Comparison of ENCODE assay signal across 8 mouse cellular contexts in genomic region chrX:134550903-134551302, GRCm38 (mm10). TPM values are rescaled to one million over a fixed set of nuclear protein-coding genes. Genes with fewer than 3 reads are reported as not detected.
A peak's percentile ranks its signal among the peaks of the same experiment; 100 is the strongest.
DNase-seq lines count a peak whose midpoint lies in the region; TF ChIP-seq lines count a peak whose summit lies in the region.

No protein-coding gene starts in this region.

- peak; percentile 7 to 65 for DNase-seq in heart, adult 18-20 months
- no peak for DNase-seq in heart, adult 11 months
- peak; percentile 6 to 20 for DNase-seq in right cerebral cortex, adult 2 months (ENCODE audit: low spot score in 2 of 2)
- DNase-seq in right cerebral cortex, postnatal 36 days (ENCODE audit: low spot score in 2 of 2), result no peak
- peak; percentile 71 for DNase-seq in brain, embryonic 14.5 days (ENCODE audit: low read depth)
- peak; percentile 23 for DNase-seq in heart, postnatal 4 days
- DNase-seq in lung, postnatal 36 days, result peak; percentile 76
- no peak for DNase-seq in urinary bladder, postnatal 4 days (ENCODE audit: low spot score in 2 of 2)

- TF ChIP-seq CTCF in brain, embryonic 14.5 days (IDR thresholded peaks at IDR 0.05; ENCODE audit: borderline replicate concordance, extremely low read depth, insufficient read depth, insufficient read length), result 0 out of 2 replicates have a peak, but pooled peaks have one; percentile 18

- TF ChIP-seq POLR2A in brain, embryonic 14.5 days (IDR thresholded peaks at IDR 0.05; ENCODE audit: borderline replicate concordance, extremely low read depth, insufficient read depth, insufficient read length, poor library complexity, severe bottlenecking), result no peak

RNA-seq across cellular contexts. Expression of gene Timm8a1, which starts 9.2 kb away (rescaled TPM):
- total RNA-seq in heart, adult 18-20 months (2021), result 10 to 100 TPM; 23.1 to 30.8 TPM
- polyA plus RNA-seq in brain, embryonic 14.5 days (2012; rRNA removed), result 11.3 and 12.8 TPM in 2 replicates
- 10 to 100 TPM; 31.1 to 35.9 TPM for total RNA-seq in heart, postnatal 4 days (2021)

RNA-seq across cellular contexts. Expression of gene Btk, which starts 32.5 kb away (rescaled TPM):
- 1 to 10 TPM; 1.0 to 2.6 TPM for total RNA-seq in heart, adult 18-20 months (2021)
- 0.33 and 0.39 TPM in 2 replicates for polyA plus RNA-seq in brain, embryonic 14.5 days (2012; rRNA removed)
- under 1 TPM; 0.63 to 0.71 TPM for total RNA-seq in heart, postnatal 4 days (2021)

RNA-seq across cellular contexts. Expression of gene Rpl36a, which starts 34.6 kb away (rescaled TPM):
- total RNA-seq in heart, adult 18-20 months (2021), result 100 to 1,000 TPM; 114 to 149 TPM
- polyA plus RNA-seq in brain, embryonic 14.5 days (2012; rRNA removed), result 699 and 722 TPM in 2 replicates
- 100 to 1,000 TPM; 208 to 224 TPM for total RNA-seq in heart, postnatal 4 days (2021)

RNA-seq across cellular contexts. Expression of gene Gla, which starts 50.0 kb away (rescaled TPM):
- total RNA-seq in heart, adult 18-20 months (2021), result 1 to 10 TPM; 1.6 to 2.0 TPM
- 3.4 and 3.6 TPM in 2 replicates for polyA plus RNA-seq in brain, embryonic 14.5 days (2012; rRNA removed)
- 1 to 10 TPM; 2.3 to 3.4 TPM for total RNA-seq in heart, postnatal 4 days (2021)

RNA-seq across cellular contexts. Expression of gene Hnrnph2, which starts 50.1 kb away (rescaled TPM):
- total RNA-seq in heart, adult 18-20 months (2021), result 10 to 100 TPM; 61.2 to 69.5 TPM
- polyA plus RNA-seq in brain, embryonic 14.5 days (2012; rRNA removed), result 78.4 and 86.1 TPM in 2 replicates
- total RNA-seq in heart, postnatal 4 days (2021), result 100 to 1,000 TPM; 102 to 105 TPM

Comparison
In these comparisons a context has a peak if more than half of its experiments do, and no peak if none do; other contexts are left out.
1. DNase-seq: peak in heart, adult 18-20 months (2 of 2), right cerebral cortex, adult 2 months (2 of 2), brain, embryonic 14.5 days (single experiment), heart, postnatal 4 days (single experiment) and lung, postnatal 36 days (single experiment); none in heart, adult 11 months (single experiment), right cerebral cortex, postnatal 36 days (0 of 2) and urinary bladder, postnatal 4 days (0 of 2).